Mouse (Mus musculus): ENCODE results near the gene Hmcn2. TPM values are rescaled to one million over a fixed set of nuclear protein-coding genes. Genes with fewer than 3 reads are reported as not detected.

Hmcn2 gene
- total RNA-seq, 2 experiments from 2014 or later = 0.09 to 0.15 TPM

DNA sequence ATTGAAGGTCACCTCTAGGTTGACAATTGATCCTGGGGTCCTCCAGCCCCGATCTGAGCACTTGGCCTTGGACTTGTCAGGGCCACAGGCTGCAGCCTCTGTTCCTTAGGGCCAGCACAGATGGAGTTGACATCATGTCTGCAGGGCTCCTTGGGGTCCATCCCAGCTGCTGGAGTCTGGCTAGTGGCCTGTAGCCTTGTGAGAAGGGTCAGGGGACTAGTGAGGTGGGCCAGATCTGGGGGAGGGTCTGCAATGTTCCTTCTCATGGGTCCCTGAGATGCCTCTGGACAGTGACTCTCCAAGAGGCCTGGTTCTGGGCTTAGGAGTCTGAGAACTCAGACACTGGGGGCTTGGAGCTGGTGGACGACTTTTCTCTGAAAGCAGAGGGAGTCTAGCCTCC lies 63.3 kb downstream of the Hmcn2 start:
- no peak for ATAC-seq (replicated peaks; ENCODE audit: poor library complexity, severe bottlenecking)

- ATAC-seq (replicated peaks; ENCODE audit: poor library complexity, severe bottlenecking) = 0 out of 2 replicates have a peak, but pooled peaks have one; percentile 27
Observed at GRCm38 (mm10) chr2:31381292-31381846, 67.2 kb downstream of the Hmcn2 start.

DNA sequence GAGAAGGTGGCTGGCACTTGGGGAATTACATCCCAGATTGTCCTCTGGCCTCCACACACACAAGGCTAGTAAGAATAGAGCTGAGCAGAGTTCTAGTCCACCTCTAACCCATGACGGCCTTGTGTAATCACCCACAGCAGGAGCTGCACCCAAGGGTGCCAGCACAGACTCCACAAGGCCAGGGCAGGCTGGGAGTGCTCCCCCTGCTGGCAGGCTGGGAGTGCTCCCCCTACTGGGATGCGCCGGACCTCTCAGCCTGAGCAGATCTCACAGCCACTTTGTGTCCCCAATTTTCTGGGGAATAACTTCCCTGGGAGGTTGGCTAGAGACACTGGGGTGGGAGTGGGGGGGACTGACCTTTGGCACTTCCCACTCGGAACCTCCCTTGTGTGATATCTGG lies 68.7 kb downstream of the Hmcn2 start:
- peak; percentile 75 for ATAC-seq (replicated peaks; ENCODE audit: poor library complexity, severe bottlenecking)

DNA sequence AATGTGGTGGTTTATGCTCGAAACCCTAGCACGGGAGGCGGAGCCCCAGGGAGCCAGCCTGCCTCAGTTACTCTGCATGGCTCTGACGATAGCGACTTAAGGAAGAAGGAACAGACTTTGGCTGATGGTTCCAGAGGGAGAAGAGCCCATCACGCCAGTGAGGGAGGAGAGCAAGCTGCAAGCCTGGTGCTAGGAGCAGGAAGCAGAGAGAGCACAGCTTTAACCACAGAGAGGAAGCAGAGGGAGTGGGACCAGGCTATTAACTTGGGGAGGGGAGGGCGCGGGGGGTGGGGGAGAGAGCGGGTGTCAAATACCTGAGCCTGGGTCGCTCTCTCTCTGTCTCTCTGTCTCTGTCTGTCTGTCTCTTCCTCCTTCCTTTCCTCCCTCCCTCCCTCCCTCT lies 102.8 kb downstream of the Hmcn2 start:
- ATAC-seq (replicated peaks; ENCODE audit: poor library complexity, severe bottlenecking) = 0 out of 2 replicates have a peak, but pooled peaks have one; percentile 35

- no peak for ATAC-seq (replicated peaks; ENCODE audit: poor library complexity, severe bottlenecking)
Observed at GRCm38 (mm10) chr2:31418021-31418420, 103.8 kb downstream of the Hmcn2 start.

GRCm38 (mm10) chr2:31418571-31418970 lies 104.4 kb downstream of the Hmcn2 start:
- no peak for ATAC-seq (replicated peaks; ENCODE audit: poor library complexity, severe bottlenecking)

DNA sequence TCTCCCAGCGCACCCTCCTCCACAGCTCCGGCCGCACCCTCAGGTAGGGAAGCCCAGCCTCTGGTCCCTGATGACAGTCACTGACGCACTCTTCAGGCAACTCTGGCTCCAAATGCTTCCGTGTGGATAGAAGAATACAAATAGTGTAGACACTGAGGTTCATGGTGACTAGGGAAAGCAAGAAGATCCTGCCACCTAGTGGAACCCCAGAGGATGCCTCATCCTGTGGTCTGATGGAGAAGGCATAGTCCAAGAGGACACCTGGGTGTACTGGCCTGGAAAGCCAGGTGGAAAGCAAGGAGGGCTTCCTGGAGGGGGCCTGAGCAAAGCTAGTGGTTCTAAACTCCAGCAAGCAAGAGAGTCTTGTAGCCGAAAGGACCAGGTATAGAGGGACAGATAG lies 106.7 kb downstream of the Hmcn2 start:
- no peak for ATAC-seq (replicated peaks; ENCODE audit: poor library complexity, severe bottlenecking)

- no peak for ATAC-seq (replicated peaks; ENCODE audit: poor library complexity, severe bottlenecking)
Observed at GRCm38 (mm10) chr2:31422576-31422975, 108.4 kb downstream of the Hmcn2 start.

- ATAC-seq (replicated peaks; ENCODE audit: poor library complexity, severe bottlenecking) = no peak
Observed at GRCm38 (mm10) chr2:31431477-31431876, 117.3 kb downstream of the Hmcn2 start.

- no peak for ATAC-seq (replicated peaks; ENCODE audit: poor library complexity, severe bottlenecking)
Observed at GRCm38 (mm10) chr2:31434746-31435145, 120.5 kb downstream of the Hmcn2 start.

DNA sequence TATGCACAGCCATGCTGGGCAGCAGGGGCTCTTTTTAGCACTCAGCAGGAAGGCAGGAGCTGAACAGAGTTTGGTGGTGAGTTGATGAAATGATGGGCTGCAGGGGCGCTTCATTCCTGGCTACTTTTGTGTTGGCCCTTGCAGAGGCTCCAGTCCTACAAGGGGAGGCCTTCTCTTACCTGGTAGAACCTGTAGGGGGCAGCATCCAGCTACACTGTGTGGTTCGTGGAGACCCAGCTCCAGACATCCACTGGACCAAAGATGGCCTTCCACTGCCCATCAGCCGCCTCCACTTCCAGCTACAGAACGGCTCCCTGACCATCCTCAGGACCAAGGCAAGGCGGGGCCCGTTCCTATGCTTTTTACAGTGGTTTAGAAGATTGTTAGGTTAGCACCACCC lies 121.4 kb downstream of the Hmcn2 start:
- ATAC-seq (replicated peaks; ENCODE audit: poor library complexity, severe bottlenecking) = peak; percentile 83

- ATAC-seq (replicated peaks; ENCODE audit: poor library complexity, severe bottlenecking) = no peak
Observed at GRCm38 (mm10) chr2:31437480-31438245, 123.4 kb downstream of the Hmcn2 start.

DNA sequence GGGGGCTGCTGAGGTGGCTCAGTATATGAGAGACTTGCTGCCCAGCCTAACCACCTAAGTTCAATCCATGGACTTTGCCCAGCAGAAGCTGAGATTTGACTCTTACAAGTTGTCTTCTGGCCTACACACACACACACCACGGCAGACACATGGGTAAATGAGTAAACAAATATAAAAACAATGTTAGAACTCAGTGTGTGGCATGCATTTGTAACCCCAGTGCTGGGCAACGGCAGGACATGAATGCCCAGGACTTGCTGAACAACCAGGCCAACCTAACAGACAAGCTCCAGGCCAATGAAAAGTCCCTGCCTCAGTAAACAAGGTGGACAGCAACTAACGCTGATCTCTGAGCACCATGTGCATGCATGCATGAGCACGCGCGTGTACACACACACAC lies 125.4 kb downstream of the Hmcn2 start:
- ATAC-seq (replicated peaks; ENCODE audit: poor library complexity, severe bottlenecking) = no peak

GRCm38 (mm10) chr2:31442480-31443160 lies 128.4 kb downstream of the Hmcn2 start:
- peak; percentile 79 for ATAC-seq (replicated peaks; ENCODE audit: poor library complexity, severe bottlenecking)

- peak; percentile 49 for ATAC-seq (replicated peaks; ENCODE audit: poor library complexity, severe bottlenecking)
Observed at GRCm38 (mm10) chr2:31446036-31446435, 131.8 kb downstream of the Hmcn2 start.

DNA sequence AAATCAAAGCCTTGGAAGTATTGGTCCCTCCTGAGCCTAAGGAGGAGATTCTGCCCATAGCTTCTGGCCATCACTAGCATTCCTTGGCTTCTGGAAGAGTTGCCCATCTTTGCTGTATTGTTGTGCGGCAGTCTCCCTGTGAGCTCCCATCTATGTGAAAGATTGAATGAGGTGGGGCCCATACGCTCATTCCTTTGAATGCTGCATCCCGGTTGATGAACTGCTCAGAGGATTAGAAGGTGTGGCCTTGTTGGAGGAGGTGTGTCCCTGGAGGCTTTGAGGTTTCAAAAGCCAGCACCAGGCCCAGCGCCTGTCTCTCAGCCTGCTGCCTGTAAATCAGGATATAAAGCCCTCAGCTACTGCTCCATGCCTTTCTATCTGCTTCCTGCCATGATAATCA lies 132.2 kb downstream of the Hmcn2 start:
- ATAC-seq (replicated peaks; ENCODE audit: poor library complexity, severe bottlenecking) = no peak

DNA sequence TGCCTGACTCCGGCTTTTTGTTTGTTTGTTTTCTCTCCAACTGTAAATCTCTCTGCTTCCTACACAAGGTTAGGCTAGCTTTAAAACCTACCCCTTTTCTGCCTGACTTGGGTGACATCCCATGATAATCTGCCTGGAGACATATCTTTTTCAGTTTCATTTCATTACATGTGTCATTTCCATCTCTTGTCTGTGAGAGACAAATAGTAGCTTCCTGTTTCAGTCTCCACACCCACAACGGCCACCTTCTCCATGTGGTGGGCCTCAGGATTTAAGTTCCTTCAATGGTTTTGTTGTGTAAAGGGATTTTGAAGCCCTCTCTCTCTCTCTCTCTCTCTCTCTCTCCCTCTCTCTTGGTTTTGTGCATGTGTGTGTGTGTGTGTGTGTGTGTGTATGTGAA lies 133.3 kb downstream of the Hmcn2 start:
- ATAC-seq (replicated peaks; ENCODE audit: poor library complexity, severe bottlenecking) = peak; percentile 72

DNA sequence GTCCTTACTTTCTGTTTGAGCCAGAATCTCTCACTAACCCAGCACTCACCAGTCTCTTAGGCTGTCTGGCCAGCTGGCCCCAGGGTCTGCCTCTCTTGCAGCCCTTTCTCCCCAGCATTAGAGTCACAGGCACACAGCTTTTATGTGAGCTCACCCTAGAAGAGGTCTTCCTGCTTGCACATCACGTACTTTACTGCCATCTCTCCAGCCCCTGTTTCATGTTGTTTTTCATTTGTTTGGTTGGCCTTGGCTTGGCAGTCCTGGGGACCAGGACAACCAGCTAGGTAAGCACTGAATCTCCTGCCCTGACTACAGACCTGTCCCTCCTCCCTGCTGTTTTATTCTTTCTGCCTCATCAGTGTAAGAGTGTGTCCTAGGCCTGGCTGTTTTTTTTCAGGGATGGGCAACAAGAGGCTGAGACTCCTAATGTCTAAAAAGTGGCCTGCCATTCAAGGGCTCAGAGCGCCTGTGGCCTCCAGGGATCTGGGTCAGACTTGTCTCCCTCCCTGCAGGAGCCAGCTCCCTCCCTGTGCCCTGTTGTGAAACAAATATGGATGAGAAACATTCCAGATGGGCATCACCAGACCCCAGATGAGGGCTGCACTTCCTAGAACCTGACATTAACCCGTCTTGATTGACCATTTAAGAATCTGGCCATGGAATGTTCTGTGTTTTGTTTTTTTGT lies 134.7 kb downstream of the Hmcn2 start:
- no peak for ATAC-seq (replicated peaks; ENCODE audit: poor library complexity, severe bottlenecking)

DNA sequence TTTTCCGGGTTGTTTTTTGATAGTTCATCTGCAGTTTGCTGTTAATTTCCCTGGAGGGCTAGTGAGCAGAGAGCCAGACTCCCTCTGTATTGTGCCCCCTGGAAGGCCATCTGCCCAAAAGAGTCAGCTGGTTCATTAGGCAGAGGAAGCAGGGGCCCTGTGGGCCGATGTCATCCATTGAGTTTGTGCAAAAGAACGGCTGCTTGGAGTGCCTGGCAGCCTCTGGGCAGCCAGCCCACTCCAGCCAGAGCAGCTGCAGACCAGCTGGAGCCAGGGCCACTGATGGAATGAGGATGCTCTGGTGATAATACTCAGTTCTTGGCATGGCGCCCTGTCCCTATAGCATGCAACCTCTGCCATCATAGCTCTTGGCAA lies 135.2 kb downstream of the Hmcn2 start:
- ATAC-seq (replicated peaks; ENCODE audit: poor library complexity, severe bottlenecking) = no peak

GRCm38 (mm10) chr2:31449902-31450301 lies 135.7 kb downstream of the Hmcn2 start:
- ATAC-seq (replicated peaks; ENCODE audit: poor library complexity, severe bottlenecking) = no peak

GRCm38 (mm10) chr2:31450661-31451060 lies 136.4 kb downstream of the Hmcn2 start:
- ATAC-seq (replicated peaks; ENCODE audit: poor library complexity, severe bottlenecking) = no peak
